ENCODE assay signal across 12 mouse cellular contexts in genomic region chr11:8539593-8540265, GRCm38 (mm10).
DNase-seq lines count a peak whose midpoint lies in the region; ATAC-seq and TF ChIP-seq lines count a peak whose summit lies in the region.
"Had no signal": no experiment of that assay in that cellular context is flagged by ENCODE, and none has a peak within 500 bp of the region (broad histone marks: within the 10 kb centered on the region; RNA-seq: fewer than 3 reads in every experiment).

No protein-coding gene starts in this region.

- no peak overlapping the region for H3K4me3 ChIP-seq in intestine, embryonic 15.5 days (replicated peaks)
- no peak overlapping the region for H3K4me3 ChIP-seq in intestine, postnatal 0 days (ENCODE audit: low read depth, low read length)
- H3K4me3 ChIP-seq in stomach, embryonic 15.5 days (replicated peaks) = no peak overlapping the region
- H3K4me3 ChIP-seq in stomach, postnatal 0 days (ENCODE audit: low read depth, low read length) = no peak overlapping the region
- H3K4me3 ChIP-seq in forebrain, postnatal 0 days (ENCODE audit: low read depth, low read length) = no peak overlapping the region
- no peak overlapping the region for H3K4me3 ChIP-seq in heart, embryonic 12.5 days
- H3K4me3 ChIP-seq: hindbrain, embryonic 15.5 days; midbrain, embryonic 15.5 days; neural tube, embryonic 15.5 days had no signal

- H3K4me1 ChIP-seq in intestine, embryonic 15.5 days (replicated peaks) = 0 out of 2 replicates have a peak, but pooled peaks cover 3% of the 10 kb centered on the region
- no peaks in the 10 kb centered on the region for H3K4me1 ChIP-seq in intestine, postnatal 0 days (replicated peaks; ENCODE audit: control insufficient read depth, insufficient read depth, low read length)
- H3K4me1 ChIP-seq in stomach, embryonic 15.5 days = 0 out of 2 replicates have a peak, but pooled peaks cover 5% of the 10 kb centered on the region
- no peaks in the 10 kb centered on the region for H3K4me1 ChIP-seq in stomach, postnatal 0 days (replicated peaks; ENCODE audit: control insufficient read depth, insufficient read depth)
- H3K4me1 ChIP-seq in forebrain, postnatal 0 days (ENCODE audit: insufficient read depth) = no peaks in the 10 kb centered on the region
- H3K4me1 ChIP-seq in heart, embryonic 12.5 days (replicated peaks) = peaks cover 23% of the 10 kb centered on the region
- H3K4me1 ChIP-seq: hindbrain, embryonic 15.5 days; midbrain, embryonic 15.5 days had no signal

- H3K9ac ChIP-seq in intestine, embryonic 15.5 days = no peak overlapping the region
- H3K9ac ChIP-seq in intestine, postnatal 0 days (ENCODE audit: low read depth, low read length) = no peak overlapping the region
- no peak overlapping the region for H3K9ac ChIP-seq in stomach, embryonic 15.5 days
- no peak overlapping the region for H3K9ac ChIP-seq in stomach, postnatal 0 days (ENCODE audit: low read length)
- H3K9ac ChIP-seq in forebrain, postnatal 0 days = no peak overlapping the region
- H3K9ac ChIP-seq in heart, embryonic 12.5 days = no peak overlapping the region
- H3K9ac ChIP-seq: hindbrain, embryonic 15.5 days; midbrain, embryonic 15.5 days; neural tube, embryonic 15.5 days had no signal

- TF ChIP-seq EP300 in stomach, postnatal 0 days (optimal IDR thresholded peaks at IDR 0.05) = no peak

- no peak for ATAC-seq in intestine, embryonic 15.5 days
- ATAC-seq in intestine, postnatal 0 days = no peak
- ATAC-seq in stomach, embryonic 15.5 days (ENCODE audit: insufficient read depth, low FRiP score, low read depth) = no peak
- ATAC-seq in stomach, postnatal 0 days (ENCODE audit: low FRiP score, low TSS enrichment) = no peak
- 0 out of 2 replicates have a peak, but pooled peaks have one; percentile 12 for ATAC-seq in forebrain, postnatal 0 days
- ATAC-seq in erythroblast, adult 5-6 weeks (replicated peaks; ENCODE audit: low FRiP score, poor library complexity, severe bottlenecking) = no peak
- ATAC-seq in heart, embryonic 12.5 days (ENCODE audit: insufficient number of reproducible peaks, low FRiP score) = no peak
- ATAC-seq: midbrain, embryonic 15.5 days had no signal

- no peak overlapping the region for H3K4me2 ChIP-seq in intestine, embryonic 15.5 days (replicated peaks)
- H3K4me2 ChIP-seq in intestine, postnatal 0 days (replicated peaks; ENCODE audit: low read depth) = no peak overlapping the region
- H3K4me2 ChIP-seq in stomach, embryonic 15.5 days = no peak overlapping the region
- H3K4me2 ChIP-seq in stomach, postnatal 0 days (replicated peaks; ENCODE audit: low read depth) = no peak overlapping the region
- no peak overlapping the region for H3K4me2 ChIP-seq in forebrain, postnatal 0 days (ENCODE audit: low read depth)
- H3K4me2 ChIP-seq in heart, embryonic 12.5 days = no peak overlapping the region
- H3K4me2 ChIP-seq: heart, embryonic 11.5 days; hindbrain, embryonic 15.5 days; midbrain, embryonic 15.5 days; neural tube, embryonic 15.5 days had no signal

- no peaks in the 10 kb centered on the region for H3K9me3 ChIP-seq in intestine, embryonic 15.5 days
- no peaks in the 10 kb centered on the region for H3K9me3 ChIP-seq in intestine, postnatal 0 days (ENCODE audit: control insufficient read depth)
- no peaks in the 10 kb centered on the region for H3K9me3 ChIP-seq in stomach, embryonic 15.5 days
- H3K9me3 ChIP-seq in stomach, postnatal 0 days (ENCODE audit: control insufficient read depth, low read length) = no peaks in the 10 kb centered on the region
- no peaks in the 10 kb centered on the region for H3K9me3 ChIP-seq in forebrain, postnatal 0 days (ENCODE audit: low read length)
- no peaks in the 10 kb centered on the region for H3K9me3 ChIP-seq in heart, embryonic 12.5 days (replicated peaks)
- H3K9me3 ChIP-seq: hindbrain, embryonic 15.5 days; midbrain, embryonic 15.5 days; neural tube, embryonic 15.5 days had no signal

- H3K36me3 ChIP-seq in intestine, embryonic 15.5 days = peaks cover 21% of the 10 kb centered on the region; the same call in 1 of the 2 replicates
- peaks cover 38% of the 10 kb centered on the region for H3K36me3 ChIP-seq in intestine, postnatal 0 days (ENCODE audit: control insufficient read depth, insufficient read depth)
- peaks cover 13% of the 10 kb centered on the region; the same call in 1 of the 2 replicates for H3K36me3 ChIP-seq in stomach, embryonic 15.5 days
- 0 out of 2 replicates have a peak, but pooled peaks cover 3% of the 10 kb centered on the region for H3K36me3 ChIP-seq in stomach, postnatal 0 days (ENCODE audit: control insufficient read depth, insufficient read depth, low read length)
- H3K36me3 ChIP-seq in forebrain, postnatal 0 days (ENCODE audit: insufficient read depth) = no peaks in the 10 kb centered on the region
- H3K36me3 ChIP-seq in heart, embryonic 12.5 days = no peaks in the 10 kb centered on the region
- H3K36me3 ChIP-seq: hindbrain, embryonic 15.5 days; midbrain, embryonic 15.5 days; neural tube, embryonic 15.5 days had no signal

- DNase-seq in stomach, postnatal 0 days (ENCODE audit: low spot score) = no peak
- DNase-seq in forebrain, postnatal 0 days = no peak
- DNase-seq: cerebellum, adult 2 months had no signal

- H3K27me3 ChIP-seq in intestine, embryonic 15.5 days (replicated peaks) = no peaks in the 10 kb centered on the region
- H3K27me3 ChIP-seq in intestine, postnatal 0 days (replicated peaks; ENCODE audit: control insufficient read depth, insufficient read depth, low read length) = no peaks in the 10 kb centered on the region
- no peaks in the 10 kb centered on the region for H3K27me3 ChIP-seq in stomach, embryonic 15.5 days (replicated peaks)
- no peaks in the 10 kb centered on the region for H3K27me3 ChIP-seq in stomach, postnatal 0 days (ENCODE audit: control insufficient read depth, insufficient read depth, low read length)
- no peaks in the 10 kb centered on the region for H3K27me3 ChIP-seq in forebrain, postnatal 0 days (ENCODE audit: insufficient read depth, low read length)
- no peaks in the 10 kb centered on the region for H3K27me3 ChIP-seq in heart, embryonic 12.5 days (replicated peaks)
- H3K27me3 ChIP-seq: hindbrain, embryonic 15.5 days; midbrain, embryonic 15.5 days; neural tube, embryonic 15.5 days had no signal

- H3K27ac ChIP-seq in intestine, embryonic 15.5 days = peak overlapping the region; percentile 55; the same call in 1 of the 2 replicates
- no peak overlapping the region for H3K27ac ChIP-seq in intestine, postnatal 0 days (ENCODE audit: low read depth, low read length)
- 0 out of 2 replicates have a peak overlapping the region, but pooled peaks have one; percentile 21 for H3K27ac ChIP-seq in stomach, embryonic 15.5 days
- H3K27ac ChIP-seq in stomach, postnatal 0 days (replicated peaks) = no peak overlapping the region
- H3K27ac ChIP-seq in forebrain, postnatal 0 days (ENCODE audit: low read depth, low read length) = no peak overlapping the region
- H3K27ac ChIP-seq in heart, embryonic 12.5 days (ENCODE audit: poor library complexity, severe bottlenecking) = no peak overlapping the region
- H3K27ac ChIP-seq: hindbrain, embryonic 15.5 days; midbrain, embryonic 15.5 days; neural tube, embryonic 15.5 days had no signal

- WGBS in intestine, embryonic 15.5 days = 74% methylated on average over 8 of the region's 8 CpGs
- WGBS in intestine, postnatal 0 days = 76% methylated on average over 8 of the region's 8 CpGs
- WGBS in stomach, embryonic 15.5 days = 70% methylated on average over 8 of the region's 8 CpGs
- 68% methylated on average over 8 of the region's 8 CpGs for WGBS in stomach, postnatal 0 days
- 55% methylated on average over 8 of the region's 8 CpGs for WGBS in forebrain, postnatal 0 days
- WGBS in heart, embryonic 12.5 days = 56% methylated on average over 8 of the region's 8 CpGs

- TF ChIP-seq CTCF in intestine, postnatal 0 days (IDR thresholded peaks at IDR 0.05; ENCODE audit: low read depth) = no peak
- no peak for TF ChIP-seq CTCF in stomach, postnatal 0 days (IDR thresholded peaks at IDR 0.05; ENCODE audit: low read depth)
- no peak for TF ChIP-seq CTCF in forebrain, postnatal 0 days (IDR thresholded peaks at IDR 0.05; ENCODE audit: low read depth)

Comparison
In these comparisons a context has a peak if more than half of its experiments do, and no peak if none do; other contexts are left out.
1. H3K27ac ChIP-seq: peak in intestine, embryonic 15.5 days (single experiment) and stomach, embryonic 15.5 days (single experiment); none in intestine, postnatal 0 days (single experiment), stomach, postnatal 0 days (single experiment), forebrain, postnatal 0 days (single experiment) and heart, embryonic 12.5 days (single experiment).